Mouse (Mus musculus) embryonic facial prominence, embryonic 12.5 days (tissue): ENCODE measurements at regions not wholly inside any gene's neighbourhood (a gene's known extent, or its start where the extent isn't known, plus 50 kb on each side); places are given as distances from the start of the nearest gene placed in this dataset.

Source experiments
- ATAC-seq: fragments of 200-750 bp; cut with Nextera tagmentation; 2 replicates; pipeline ENCODE4 v1.8.0; 2017; ENCODE audit not compliant: insufficient number of reproducible peaks, insufficient read depth, low FRiP score, low TSS enrichment
- H3K27ac ChIP-seq: fragments of 300-500 bp; sonication (generic); 2 replicates; pipeline ENCODE4 v1.5.1; 2016; ENCODE audit warnings: mild to moderate bottlenecking
- H3K27me3 ChIP-seq: fragments of 300-500 bp; sonication (generic); 2 replicates; pipeline ENCODE4 v1.6.1; 2016; ENCODE audit warnings: mild to moderate bottlenecking, moderate library complexity
- H3K36me3 ChIP-seq: fragments of 300-500 bp; sonication (generic); 2 replicates; pipeline ENCODE4 v1.6.1; 2016; ENCODE audit warnings: mild to moderate bottlenecking
- H3K4me1 ChIP-seq: fragments of 300-500 bp; sonication (generic); 2 replicates; pipeline ENCODE4 v1.6.1; 2016
- H3K4me2 ChIP-seq: fragments of 300-500 bp; sonication (generic); replicated peaks from 2 replicates; pipeline ENCODE4 v1.6.1; 2016; ENCODE audit warnings: mild to moderate bottlenecking, moderate library complexity
- H3K4me3 ChIP-seq: fragments of 300-500 bp; sonication (generic); 2 replicates; pipeline ENCODE4 v1.5.1; 2016; ENCODE audit warnings: mild to moderate bottlenecking
- H3K9ac ChIP-seq: fragments of 300-500 bp; sonication (generic); 2 replicates; pipeline ENCODE4 v1.6.1; 2016; ENCODE audit warnings: mild to moderate bottlenecking, moderate library complexity
- H3K9me3 ChIP-seq: fragments of 300-500 bp; sonication (generic); 2 replicates; pipeline ENCODE4 v1.6.1; 2016; ENCODE audit warnings: mild to moderate bottlenecking, moderate library complexity
- WGBS: fragments of 180-500 bp; shearing (Covaris S2); methylation state at CpG from one replicate; pipeline ENCODE4 v1.1.7; 2016; 5-methylcytosine and 5-hydroxymethylcytosine counted together

GRCm38 (mm10) chr8:109012655-109013054, 481.2 kb upstream of the Pmfbp1 start:
- no peak overlapping the region for H3K4me3 ChIP-seq
- 41% methylated on average over 8 of the region's 8 CpGs for WGBS
- H3K27ac ChIP-seq, result peak overlapping the region; percentile 41; the same call in 1 of the 2 replicates
- H3K9ac ChIP-seq, result no peak overlapping the region
- ATAC-seq, result no peak
- no peaks in the 10 kb centered on the region for H3K9me3 ChIP-seq
- H3K27me3 ChIP-seq, result no peaks in the 10 kb centered on the region; the same call in 1 of the 2 replicates
- no peak overlapping the region for H3K4me2 ChIP-seq
- H3K4me1 ChIP-seq, result no peaks in the 10 kb centered on the region
- H3K36me3 ChIP-seq, result no peaks in the 10 kb centered on the region

GRCm38 (mm10) chr8:109013577-109013976, 480.2 kb upstream of the Pmfbp1 start:
- H3K9me3 ChIP-seq, result no peaks in the 10 kb centered on the region
- H3K36me3 ChIP-seq, result no peaks in the 10 kb centered on the region
- H3K4me2 ChIP-seq, result no peak overlapping the region
- 64% methylated on average over 7 of the region's 7 CpGs for WGBS
- no peaks in the 10 kb centered on the region for H3K4me1 ChIP-seq
- no peak overlapping the region for H3K4me3 ChIP-seq
- no peak overlapping the region for H3K9ac ChIP-seq
- no peak overlapping the region for H3K27ac ChIP-seq
- H3K27me3 ChIP-seq, result no peaks in the 10 kb centered on the region; the same call in 1 of the 2 replicates
- ATAC-seq, result no peak

GRCm38 (mm10) chr8:109014746-109015145, 479.1 kb upstream of the Pmfbp1 start:
- no peaks in the 10 kb centered on the region for H3K9me3 ChIP-seq
- H3K27me3 ChIP-seq, result no peaks in the 10 kb centered on the region; the same call in 1 of the 2 replicates
- H3K9ac ChIP-seq, result no peak overlapping the region
- no peaks in the 10 kb centered on the region for H3K36me3 ChIP-seq
- 63% methylated on average over 7 of the region's 7 CpGs for WGBS
- no peak overlapping the region for H3K4me2 ChIP-seq
- no peak for ATAC-seq
- no peak overlapping the region for H3K4me3 ChIP-seq
- H3K27ac ChIP-seq, result no peak overlapping the region
- no peaks in the 10 kb centered on the region for H3K4me1 ChIP-seq

GRCm38 (mm10) chr8:109019565-109019964, 474.3 kb upstream of the Pmfbp1 start:
- Histone ChIP-seq H3K27ac (no peak overlapping the region), H3K36me3 (no peaks in the 10 kb centered on the region), H3K9ac (no peak overlapping the region), H3K4me1 (no peaks in the 10 kb centered on the region), H3K4me3 (no peak overlapping the region), H3K27me3 (no peaks in the 10 kb centered on the region), H3K4me2 (no peak overlapping the region), H3K9me3 (no peaks in the 10 kb centered on the region)
- WGBS, result 79% methylated on average over 7 of the region's 7 CpGs
- no peak for ATAC-seq

GRCm38 (mm10) chr8:109020102-109020501, 473.7 kb upstream of the Pmfbp1 start:
- Histone ChIP-seq H3K27me3 (no peaks in the 10 kb centered on the region), H3K4me2 (no peak overlapping the region), H3K4me3 (no peak overlapping the region), H3K9ac (no peak overlapping the region), H3K9me3 (no peaks in the 10 kb centered on the region), H3K36me3 (no peaks in the 10 kb centered on the region), H3K27ac (no peak overlapping the region), H3K4me1 (no peaks in the 10 kb centered on the region)
- no peak for ATAC-seq
- 93% methylated on average over 4 of the region's 4 CpGs for WGBS

- Histone ChIP-seq H3K27me3 (no peaks in the 10 kb centered on the region), H3K4me1 (no peaks in the 10 kb centered on the region), H3K4me3 (no peak overlapping the region), H3K36me3 (no peaks in the 10 kb centered on the region), H3K27ac (no peak overlapping the region), H3K9ac (no peak overlapping the region), H3K4me2 (no peak overlapping the region), H3K9me3 (no peaks in the 10 kb centered on the region)
- ATAC-seq, result no peak
- WGBS, result 90% methylated on average over 8 of the region's 8 CpGs
Observed at GRCm38 (mm10) chr8:109027923-109028322, 465.9 kb upstream of the Pmfbp1 start.

GRCm38 (mm10) chr8:109053608-109054007, 440.2 kb upstream of the Pmfbp1 start:
- no peaks in the 10 kb centered on the region; the same call in 1 of the 2 replicates for H3K9me3 ChIP-seq
- H3K27me3 ChIP-seq, result no peaks in the 10 kb centered on the region
- H3K9ac ChIP-seq, result no peak overlapping the region
- no peaks in the 10 kb centered on the region for H3K36me3 ChIP-seq
- no peak overlapping the region for H3K27ac ChIP-seq
- 88% methylated on average over 4 of the region's 4 CpGs for WGBS
- H3K4me2 ChIP-seq, result no peak overlapping the region
- no peaks in the 10 kb centered on the region for H3K4me1 ChIP-seq
- no peak for ATAC-seq
- H3K4me3 ChIP-seq, result no peak overlapping the region

- Histone ChIP-seq H3K4me2 (no peak overlapping the region), H3K4me3 (no peak overlapping the region), H3K27ac (no peak overlapping the region), H3K36me3 (no peaks in the 10 kb centered on the region), H3K9ac (no peak overlapping the region), H3K9me3 (no peaks in the 10 kb centered on the region), H3K27me3 (no peaks in the 10 kb centered on the region), H3K4me1 (no peaks in the 10 kb centered on the region)
- ATAC-seq, result no peak
- WGBS, result 83% methylated on average over 5 of the region's 5 CpGs
Observed at GRCm38 (mm10) chr8:109059152-109059551, 434.7 kb upstream of the Pmfbp1 start.

- no peak overlapping the region for H3K4me2 ChIP-seq
- H3K4me3 ChIP-seq, result no peak overlapping the region
- no peak overlapping the region for H3K27ac ChIP-seq
- no peaks in the 10 kb centered on the region for H3K9me3 ChIP-seq
- no peak for ATAC-seq
- H3K4me1 ChIP-seq, result no peaks in the 10 kb centered on the region
- H3K27me3 ChIP-seq, result no peaks in the 10 kb centered on the region
- H3K9ac ChIP-seq, result no peak overlapping the region
- no peaks in the 10 kb centered on the region for H3K36me3 ChIP-seq
Observed at GRCm38 (mm10) chr8:109062376-109062775, 431.5 kb upstream of the Pmfbp1 start.

- Histone ChIP-seq H3K4me1 (no peaks in the 10 kb centered on the region), H3K27ac (no peak overlapping the region), H3K36me3 (no peaks in the 10 kb centered on the region), H3K27me3 (no peaks in the 10 kb centered on the region), H3K4me2 (no peak overlapping the region), H3K9ac (no peak overlapping the region), H3K4me3 (no peak overlapping the region), H3K9me3 (no peaks in the 10 kb centered on the region)
- 84% methylated on average over 4 of the region's 4 CpGs for WGBS
- ATAC-seq, result no peak
Observed at GRCm38 (mm10) chr8:109073715-109074114, 420.1 kb upstream of the Pmfbp1 start.

- H3K9ac ChIP-seq, result peak overlapping the region; percentile 30; the same call in 1 of the 2 replicates
- no peaks in the 10 kb centered on the region for H3K4me1 ChIP-seq
- H3K27ac ChIP-seq, result no peak overlapping the region
- H3K4me3 ChIP-seq, result peak overlapping the region; percentile 35
- no peaks in the 10 kb centered on the region for H3K9me3 ChIP-seq
- H3K36me3 ChIP-seq, result no peaks in the 10 kb centered on the region
- no peak for ATAC-seq
- H3K4me2 ChIP-seq, result peak overlapping the region; percentile 44
- WGBS, result 15% methylated on average over 12 of the region's 12 CpGs
- H3K27me3 ChIP-seq, result no peaks in the 10 kb centered on the region
Observed at GRCm38 (mm10) chr8:109075006-109075405, 418.8 kb upstream of the Pmfbp1 start.

- no peak overlapping the region for H3K27ac ChIP-seq
- no peak overlapping the region for H3K4me2 ChIP-seq
- no peaks in the 10 kb centered on the region for H3K36me3 ChIP-seq
- no peak for ATAC-seq
- H3K9ac ChIP-seq, result no peak overlapping the region
- no peaks in the 10 kb centered on the region for H3K9me3 ChIP-seq
- no peaks in the 10 kb centered on the region for H3K4me1 ChIP-seq
- H3K27me3 ChIP-seq, result no peaks in the 10 kb centered on the region
- no peak overlapping the region for H3K4me3 ChIP-seq
- WGBS, result 45% methylated on average over 6 of the region's 6 CpGs
Observed at GRCm38 (mm10) chr8:109079223-109079622, 414.6 kb upstream of the Pmfbp1 start.

GRCm38 (mm10) chr8:109081295-109081694, 412.5 kb upstream of the Pmfbp1 start:
- no peaks in the 10 kb centered on the region for H3K9me3 ChIP-seq
- no peaks in the 10 kb centered on the region for H3K4me1 ChIP-seq
- ATAC-seq, result no peak
- no peaks in the 10 kb centered on the region for H3K36me3 ChIP-seq
- H3K4me3 ChIP-seq, result no peak overlapping the region
- H3K4me2 ChIP-seq, result no peak overlapping the region
- no peak overlapping the region for H3K27ac ChIP-seq
- H3K9ac ChIP-seq, result no peak overlapping the region
- 72% methylated on average over 5 of the region's 5 CpGs for whole genome bisulfite sequencing
- no peaks in the 10 kb centered on the region for H3K27me3 ChIP-seq
